Mouse (Mus musculus): ENCODE measurements around the gene Dclk1. TPM values are rescaled to one million over a fixed set of nuclear protein-coding genes. Genes with fewer than 3 reads are reported as not detected.

The Dclk1 gene
- polyA plus RNA-seq, 1 experiment, result 2.2 TPM

- H3ac ChIP-seq (ENCODE audit: control insufficient read depth, insufficient read length, low read depth), result no peak overlapping the region
- no peak overlapping the region for H3K4me3 ChIP-seq (ENCODE audit: insufficient read depth, poor library complexity, severe bottlenecking)
- no peaks in the 10 kb centered on the region for H3K79me2 ChIP-seq (ENCODE audit: control insufficient read depth, insufficient read depth)
- no peaks in the 10 kb centered on the region for H3K36me3 ChIP-seq (ENCODE audit: control insufficient read depth, insufficient read depth)
- no peak for TF ChIP-seq MYOD1 (IDR thresholded peaks at IDR 0.05; ENCODE audit: control insufficient read depth, insufficient read length, low read depth)
- TF ChIP-seq MAX (IDR thresholded peaks at IDR 0.05), result no peak
- no peak for TF ChIP-seq CEBPB (IDR thresholded peaks at IDR 0.05; ENCODE audit: low read depth)
- no peak for TF ChIP-seq CTCF (IDR thresholded peaks at IDR 0.05; ENCODE audit: control insufficient read depth, insufficient read depth, insufficient read length)
- no peak for TF ChIP-seq FOSL1 (IDR thresholded peaks at IDR 0.05; ENCODE audit: insufficient read depth, low read length, poor library complexity, severe bottlenecking)
- no peak for TF ChIP-seq USF1 (IDR thresholded peaks at IDR 0.05; ENCODE audit: low read depth)
- no peak for TF ChIP-seq MYOG (IDR thresholded peaks at IDR 0.05; ENCODE audit: control insufficient read depth, extremely low read depth, insufficient read length)
- no peaks in the 10 kb centered on the region for H3K27me3 ChIP-seq (ENCODE audit: control insufficient read depth, insufficient read depth, insufficient read length)
- no peaks in the 10 kb centered on the region for H3K79me3 ChIP-seq (ENCODE audit: low read depth)
Measured at GRCm38 (mm10) chr3:55350194-55350593, 108.0 kb downstream of the Dclk1 start.

- Histone ChIP-seq H3K36me3 (ENCODE audit: control insufficient read depth, insufficient read depth) (no peaks in the 10 kb centered on the region), H3K4me3 (ENCODE audit: insufficient read depth, poor library complexity, severe bottlenecking) (no peak overlapping the region), H3K79me3 (ENCODE audit: low read depth) (no peaks in the 10 kb centered on the region), H3ac (ENCODE audit: control insufficient read depth, insufficient read length, low read depth) (no peak overlapping the region), H3K27me3 (ENCODE audit: control insufficient read depth, insufficient read depth, insufficient read length) (no peaks in the 10 kb centered on the region), H3K79me2 (ENCODE audit: control insufficient read depth, insufficient read depth) (no peaks in the 10 kb centered on the region)
- TF ChIP-seq CEBPB (IDR thresholded peaks at IDR 0.05; ENCODE audit: low read depth) (no peak), MYOD1 (IDR thresholded peaks at IDR 0.05; ENCODE audit: control insufficient read depth, insufficient read length, low read depth) (no peak), USF1 (IDR thresholded peaks at IDR 0.05; ENCODE audit: low read depth) (no peak), MAX (IDR thresholded peaks at IDR 0.05) (no peak), CTCF (IDR thresholded peaks at IDR 0.05; ENCODE audit: control insufficient read depth, insufficient read depth, insufficient read length) (no peak), MYOG (IDR thresholded peaks at IDR 0.05; ENCODE audit: control insufficient read depth, extremely low read depth, insufficient read length) (no peak), FOSL1 (IDR thresholded peaks at IDR 0.05; ENCODE audit: insufficient read depth, low read length, poor library complexity, severe bottlenecking) (no peak)
Measured at GRCm38 (mm10) chr3:55351281-55352052, 109.3 kb downstream of the Dclk1 start.

GRCm38 (mm10) chr3:55352529-55352928 is 110.4 kb downstream of the Dclk1 start:
- TF ChIP-seq MYOD1 (IDR thresholded peaks at IDR 0.05; ENCODE audit: control insufficient read depth, insufficient read length, low read depth) (no peak), CTCF (IDR thresholded peaks at IDR 0.05; ENCODE audit: control insufficient read depth, insufficient read depth, insufficient read length) (no peak), MAX (IDR thresholded peaks at IDR 0.05) (no peak), CEBPB (IDR thresholded peaks at IDR 0.05; ENCODE audit: low read depth) (no peak), USF1 (IDR thresholded peaks at IDR 0.05; ENCODE audit: low read depth) (no peak), MYOG (IDR thresholded peaks at IDR 0.05; ENCODE audit: control insufficient read depth, extremely low read depth, insufficient read length) (no peak), FOSL1 (IDR thresholded peaks at IDR 0.05; ENCODE audit: insufficient read depth, low read length, poor library complexity, severe bottlenecking) (no peak)
- H3K4me3 ChIP-seq (ENCODE audit: insufficient read depth, poor library complexity, severe bottlenecking), result no peak overlapping the region
- H3K27me3 ChIP-seq (ENCODE audit: control insufficient read depth, insufficient read depth, insufficient read length), result no peaks in the 10 kb centered on the region
- no peaks in the 10 kb centered on the region for H3K36me3 ChIP-seq (ENCODE audit: control insufficient read depth, insufficient read depth)
- H3K79me3 ChIP-seq (ENCODE audit: low read depth), result no peaks in the 10 kb centered on the region
- no peak overlapping the region for H3ac ChIP-seq (ENCODE audit: control insufficient read depth, insufficient read length, low read depth)
- no peaks in the 10 kb centered on the region for H3K79me2 ChIP-seq (ENCODE audit: control insufficient read depth, insufficient read depth)

GRCm38 (mm10) chr3:55353169-55353568 is 111.0 kb downstream of the Dclk1 start:
- H3ac ChIP-seq (ENCODE audit: control insufficient read depth, insufficient read length, low read depth), result no peak overlapping the region
- H3K79me2 ChIP-seq (ENCODE audit: control insufficient read depth, insufficient read depth), result no peaks in the 10 kb centered on the region
- H3K36me3 ChIP-seq (ENCODE audit: control insufficient read depth, insufficient read depth), result no peaks in the 10 kb centered on the region
- no peak overlapping the region for H3K4me3 ChIP-seq (ENCODE audit: insufficient read depth, poor library complexity, severe bottlenecking)
- no peak for TF ChIP-seq MYOD1 (IDR thresholded peaks at IDR 0.05; ENCODE audit: control insufficient read depth, insufficient read length, low read depth)
- peak; percentile 65 for TF ChIP-seq USF1 (IDR thresholded peaks at IDR 0.05; ENCODE audit: low read depth)
- no peaks in the 10 kb centered on the region for H3K27me3 ChIP-seq (ENCODE audit: control insufficient read depth, insufficient read depth, insufficient read length)
- no peaks in the 10 kb centered on the region for H3K79me3 ChIP-seq (ENCODE audit: low read depth)

- Histone ChIP-seq H3K27me3 (ENCODE audit: control insufficient read depth, insufficient read depth, insufficient read length) (no peaks in the 10 kb centered on the region), H3ac (ENCODE audit: control insufficient read depth, insufficient read length, low read depth) (no peak overlapping the region), H3K79me2 (ENCODE audit: control insufficient read depth, insufficient read depth) (no peaks in the 10 kb centered on the region), H3K4me3 (ENCODE audit: insufficient read depth, poor library complexity, severe bottlenecking) (no peak overlapping the region), H3K79me3 (ENCODE audit: low read depth) (no peaks in the 10 kb centered on the region), H3K36me3 (ENCODE audit: control insufficient read depth, insufficient read depth) (no peaks in the 10 kb centered on the region)
- TF ChIP-seq MYOG (IDR thresholded peaks at IDR 0.05; ENCODE audit: control insufficient read depth, extremely low read depth, insufficient read length) (no peak), FOSL1 (IDR thresholded peaks at IDR 0.05; ENCODE audit: insufficient read depth, low read length, poor library complexity, severe bottlenecking) (no peak), USF1 (IDR thresholded peaks at IDR 0.05; ENCODE audit: low read depth) (no peak)
Measured at GRCm38 (mm10) chr3:55353909-55354511, 111.8 kb downstream of the Dclk1 start.

- TF ChIP-seq MAX (IDR thresholded peaks at IDR 0.05) (no peak), USF1 (IDR thresholded peaks at IDR 0.05; ENCODE audit: low read depth) (no peak), CEBPB (IDR thresholded peaks at IDR 0.05; ENCODE audit: low read depth) (no peak), MYOD1 (IDR thresholded peaks at IDR 0.05; ENCODE audit: control insufficient read depth, insufficient read length, low read depth) (no peak), MYOG (IDR thresholded peaks at IDR 0.05; ENCODE audit: control insufficient read depth, extremely low read depth, insufficient read length) (no peak), FOSL1 (IDR thresholded peaks at IDR 0.05; ENCODE audit: insufficient read depth, low read length, poor library complexity, severe bottlenecking) (no peak), CTCF (IDR thresholded peaks at IDR 0.05; ENCODE audit: control insufficient read depth, insufficient read depth, insufficient read length) (no peak)
- H3K4me3 ChIP-seq (ENCODE audit: insufficient read depth, poor library complexity, severe bottlenecking), result no peak overlapping the region
- no peaks in the 10 kb centered on the region for H3K27me3 ChIP-seq (ENCODE audit: control insufficient read depth, insufficient read depth, insufficient read length)
- no peaks in the 10 kb centered on the region for H3K79me3 ChIP-seq (ENCODE audit: low read depth)
- no peak overlapping the region for H3ac ChIP-seq (ENCODE audit: control insufficient read depth, insufficient read length, low read depth)
- no peaks in the 10 kb centered on the region for H3K36me3 ChIP-seq (ENCODE audit: control insufficient read depth, insufficient read depth)
- H3K79me2 ChIP-seq (ENCODE audit: control insufficient read depth, insufficient read depth), result no peaks in the 10 kb centered on the region
Measured at GRCm38 (mm10) chr3:55354765-55355164, 112.6 kb downstream of the Dclk1 start.
